24 mouse cellular contexts compared by ENCODE assay signal in genomic region chr10:19024353-19024752, GRCm38 (mm10).
"Had no signal": no experiment of that assay in that cellular context is flagged by ENCODE, and none has a peak within 500 bp of the region (broad histone marks: within the 10 kb centered on the region; RNA-seq: fewer than 3 reads in every experiment).

No protein-coding gene starts in this region.

- H3K4me2 ChIP-seq: kidney, embryonic 15.5 days; limb, embryonic 13.5 days; liver, embryonic 12.5 days; liver, embryonic 15.5 days; lung, embryonic 15.5 days; midbrain, embryonic 13.5 days; neural tube, embryonic 13.5 days; stomach, embryonic 15.5 days had no signal

- H3K9me3 ChIP-seq: kidney, embryonic 15.5 days; limb, embryonic 10.5 days; limb, embryonic 13.5 days; liver, embryonic 12.5 days; liver, embryonic 15.5 days; lung, embryonic 15.5 days; megakaryocyte, embryonic 14.5 days; midbrain, embryonic 10.5 days; midbrain, embryonic 13.5 days; neural tube, embryonic 13.5 days; stomach, embryonic 15.5 days had no signal

- H3K9ac ChIP-seq: kidney, embryonic 15.5 days; limb, embryonic 13.5 days; liver, embryonic 12.5 days; liver, embryonic 15.5 days; lung, embryonic 15.5 days; midbrain, embryonic 13.5 days; neural tube, embryonic 13.5 days; stomach, embryonic 15.5 days had no signal

- ATAC-seq: hindbrain, postnatal 0 days; inflammation-experienced regulatory T-cells, adult 6 months; liver, embryonic 12.5 days; midbrain, embryonic 13.5 days; midbrain, embryonic 16.5 days had no signal

- DNase-seq: layer of hippocampus, adult 9-11 months; liver; lung, adult 18-20 months; lung, postnatal 10 days; lung, postnatal 36 days; retina, postnatal 1 day; right cerebral cortex, postnatal 25 days; thymus, postnatal 25 days had no signal

- H3K27me3 ChIP-seq: kidney, embryonic 15.5 days; limb, embryonic 13.5 days; liver, embryonic 12.5 days; liver, embryonic 15.5 days; lung, embryonic 15.5 days; megakaryocyte, embryonic 14.5 days; midbrain, embryonic 13.5 days; neural tube, embryonic 13.5 days; stomach, embryonic 15.5 days had no signal

- H3K27ac ChIP-seq: hindbrain, postnatal 0 days; kidney, embryonic 15.5 days; layer of hippocampus, adult 2 months; limb, embryonic 10.5 days; limb, embryonic 13.5 days; liver, embryonic 12.5 days; liver, embryonic 15.5 days; lung, embryonic 15.5 days; midbrain, embryonic 10.5 days; midbrain, embryonic 13.5 days; neural tube, embryonic 13.5 days; stomach, embryonic 15.5 days had no signal

- H3K36me3 ChIP-seq: kidney, embryonic 15.5 days; limb, embryonic 10.5 days; limb, embryonic 13.5 days; liver, embryonic 12.5 days; liver, embryonic 15.5 days; lung, embryonic 15.5 days; midbrain, embryonic 10.5 days; midbrain, embryonic 13.5 days; neural tube, embryonic 13.5 days; stomach, embryonic 15.5 days had no signal

- H3K4me3 ChIP-seq: kidney, embryonic 15.5 days; layer of hippocampus, adult 2 months; limb, embryonic 10.5 days; limb, embryonic 13.5 days; liver, embryonic 12.5 days; liver, embryonic 15.5 days; lung, embryonic 15.5 days; megakaryocyte, embryonic 14.5 days; midbrain, embryonic 10.5 days; midbrain, embryonic 13.5 days; myocyte; neural tube, embryonic 13.5 days; stomach, embryonic 15.5 days had no signal

- H3K4me1 ChIP-seq: kidney, embryonic 15.5 days; limb, embryonic 10.5 days; liver, embryonic 12.5 days; liver, embryonic 15.5 days; lung, embryonic 15.5 days; midbrain, embryonic 10.5 days; midbrain, embryonic 13.5 days; neural tube, embryonic 13.5 days; stomach, embryonic 15.5 days had no signal
